Mouse (Mus musculus) frontal cortex, postnatal 36 days (tissue): ENCODE measurements at regions not wholly inside any gene's neighbourhood (a gene's known extent, or its start where the extent isn't known, plus 50 kb on each side); places are given as distances from the start of the nearest gene placed in this dataset.
A peak's percentile ranks its signal among the peaks of the same experiment; 100 is the strongest.

Experiments
- DNase-seq, 2 experiments: peaks; one replicate each; pipeline ENCODE4 v3.0.0; 2022; ENCODE audit warnings: low spot score in 2 of 2

DNA sequence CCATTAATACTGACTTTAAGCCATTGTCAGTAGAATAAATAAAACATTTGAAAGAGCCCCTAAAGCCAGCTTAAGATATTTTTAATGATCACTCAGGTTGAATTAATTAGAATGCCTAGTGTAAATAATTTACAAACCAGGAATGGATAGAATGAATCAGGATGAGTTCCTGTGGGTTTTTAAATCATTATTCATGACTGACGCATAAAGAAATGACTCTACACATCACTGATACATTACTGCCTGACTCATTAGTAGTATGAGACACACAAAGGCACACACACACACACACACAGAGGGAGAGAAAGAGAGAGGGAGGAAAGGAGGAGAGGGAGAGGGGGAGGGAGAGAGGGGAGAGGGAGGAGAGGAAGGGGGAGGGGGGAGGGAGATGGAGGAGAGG is 612.0 kb downstream of the Ipmk start:
- no peak for DNase-seq

DNA sequence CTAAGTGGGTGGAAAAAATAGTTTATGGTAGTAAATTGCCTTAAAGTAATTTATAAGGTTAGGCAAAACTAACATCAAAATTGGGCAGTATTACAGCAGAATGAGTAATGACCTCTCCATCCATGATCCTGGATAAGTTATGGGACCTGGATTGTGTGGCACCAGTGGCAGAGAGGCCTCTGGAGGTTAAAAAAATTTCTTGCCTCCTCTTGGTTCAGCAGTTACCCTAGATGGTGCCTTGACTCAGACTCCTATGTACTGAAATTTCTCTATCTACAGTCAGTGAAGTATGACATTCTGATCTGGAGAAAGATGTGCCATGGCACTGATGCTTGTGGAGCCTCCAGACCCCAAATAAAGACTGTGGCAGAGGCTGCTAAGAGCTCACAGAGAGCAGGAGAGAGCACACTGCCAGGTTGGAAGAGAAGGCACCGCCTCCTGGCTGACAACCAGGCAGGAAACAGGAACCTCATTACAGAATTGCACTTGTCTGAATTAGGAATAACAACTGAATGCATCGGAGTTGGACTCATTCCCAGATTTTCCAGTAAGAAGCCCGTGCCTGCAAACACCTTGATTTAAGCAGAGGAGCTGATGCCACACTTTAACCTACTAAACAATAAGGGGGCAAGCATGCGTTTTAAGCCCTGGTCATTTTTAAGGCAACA is 613.0 kb downstream of the Ipmk start:
- no peak for DNase-seq

DNA sequence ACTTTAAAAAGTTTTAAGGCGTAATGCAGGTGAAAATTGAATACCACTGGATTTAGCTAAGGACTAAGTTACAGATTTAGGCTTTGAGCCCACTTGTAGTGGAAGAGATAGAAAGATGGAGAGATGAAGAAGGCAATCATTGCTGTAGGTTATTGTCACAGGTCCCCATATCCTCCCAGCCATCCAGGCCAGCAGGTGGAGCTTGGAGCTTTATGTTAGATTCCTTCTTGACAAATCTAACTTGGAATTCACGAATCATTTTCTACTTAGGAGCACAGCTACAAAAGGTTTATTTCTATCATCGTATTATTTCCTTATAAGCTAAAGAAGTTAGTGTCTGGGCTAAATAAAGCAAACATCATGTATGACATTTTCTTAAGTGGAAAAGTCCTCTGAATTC is 630.5 kb downstream of the Ipmk start:
- DNase-seq = peak in 1 of 2 experiments; percentile 45

DNA sequence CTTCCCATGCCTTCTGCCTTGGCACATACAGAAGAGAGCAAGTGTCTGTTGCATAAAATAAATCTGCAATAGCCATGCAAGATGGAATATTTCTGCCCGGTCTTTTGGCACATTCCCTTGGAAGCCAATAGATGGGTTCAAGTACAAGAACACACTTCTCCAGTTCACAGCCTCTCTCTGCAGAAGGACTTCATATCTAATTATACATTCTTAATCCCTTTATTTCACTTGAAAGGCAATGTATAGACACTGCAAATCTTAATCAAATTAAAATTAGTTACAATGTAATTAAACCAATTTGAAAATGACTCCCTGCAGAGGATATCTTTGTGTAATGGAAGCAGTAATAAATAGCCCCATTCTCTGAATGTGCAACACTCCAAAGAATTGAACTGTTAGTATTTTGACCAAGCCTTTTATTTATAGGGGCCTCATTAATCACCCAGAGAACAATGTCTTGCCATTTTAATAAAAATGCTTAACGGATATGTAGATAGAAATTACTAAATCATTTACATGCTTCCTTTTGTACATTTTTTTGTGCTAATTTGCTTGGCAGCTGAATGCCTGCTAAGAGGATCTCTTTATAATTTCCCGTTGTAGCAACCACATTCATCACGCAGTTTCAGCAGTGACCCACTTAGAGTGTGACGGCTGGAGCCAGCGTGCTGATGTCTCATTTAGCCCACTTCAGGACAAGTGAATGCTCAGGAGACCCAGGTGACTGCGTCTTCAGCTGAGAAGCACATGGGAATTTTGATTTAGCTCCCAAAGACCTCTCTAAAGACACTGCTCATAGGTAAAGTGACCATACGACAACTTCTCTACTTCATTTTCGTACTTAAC is 651.5 kb upstream of the Zwint start:
- peak; percentile 9 to 32 for DNase-seq
